Mouse (Mus musculus) ES-Bruce4 (cell line): ENCODE data around the gene Cd109. TPM values are rescaled to one million over a fixed set of nuclear protein-coding genes. Genes with fewer than 3 reads are reported as not detected.

Experiments used
- H3K27ac ChIP-seq: 2 replicates; pipeline ENCODE4 v1.5.1; 2012; ENCODE audit warnings: low read length, inconsistent platforms; ENCODE audit not compliant: insufficient read depth
- H3K27me3 ChIP-seq: 2 replicates; pipeline ENCODE4 v1.6.1; 2012; ENCODE audit warnings: mild to moderate bottlenecking, low read length, inconsistent platforms; ENCODE audit not compliant: control insufficient read depth, poor library complexity, insufficient read depth, severe bottlenecking
- H3K36me3 ChIP-seq: 2 replicates; pipeline ENCODE4 v1.6.1; 2012; ENCODE audit warnings: inconsistent platforms, mild to moderate bottlenecking, low read length, moderate library complexity; ENCODE audit not compliant: control insufficient read depth, poor library complexity, insufficient read depth, severe bottlenecking
- H3K4me1 ChIP-seq: one replicate; pipeline ENCODE4 v1.8.1; 2011; ENCODE audit warnings: low read length; ENCODE audit not compliant: control insufficient read depth, insufficient read depth
- H3K4me3 ChIP-seq: 2 replicates; pipeline ENCODE4 v1.5.1; 2011; ENCODE audit warnings: low read depth, mild to moderate bottlenecking, low read length
- H3K9ac ChIP-seq: 2 replicates; pipeline ENCODE4 v1.6.1; 2012; ENCODE audit warnings: low read depth, mild to moderate bottlenecking, inconsistent platforms; ENCODE audit not compliant: poor library complexity, severe bottlenecking
- H3K9me3 ChIP-seq: replicated peaks from 2 replicates; pipeline ENCODE4 v1.6.1; 2012; ENCODE audit warnings: mild to moderate bottlenecking, low read length, inconsistent platforms; ENCODE audit not compliant: control insufficient read depth, poor library complexity, insufficient read depth, severe bottlenecking
- CTCF ChIP-seq: IDR thresholded peaks from one replicate; pipeline ENCODE4 v1.8.1; 2011; ENCODE audit warnings: low read depth, low read length
- EP300 ChIP-seq: IDR thresholded peaks from 2 replicates; pipeline ENCODE4 v1.6.1; 2011; ENCODE audit warnings: low read depth, low read length; ENCODE audit not compliant: insufficient read depth
- POLR2A ChIP-seq: IDR thresholded peaks from one replicate; pipeline ENCODE4 v1.8.1; 2011; ENCODE audit warnings: low read length; ENCODE audit not compliant: insufficient read depth
- polyA plus RNA-seq: library from polyadenylated mRNA; stranded (reverse); fragments of >200 nt; gene quantifications from 2 replicates; pipeline ENCODE4 v1.2.4, GENCODE M21; 2011; ENCODE audit warnings: low read depth; ENCODE audit not compliant: missing spikeins, insufficient read depth, insufficient read length

The Cd109 gene
- polyA plus RNA-seq, 1 experiment = 5.7 TPM

GRCm38 (mm10) chr9:78648641-78649040 is 33.3 kb downstream of the Cd109 start:
- Histone ChIP-seq H3K27ac (no peak overlapping the region), H3K9me3 (no peaks in the 10 kb centered on the region), H3K9ac (no peak overlapping the region), H3K4me1 (no peaks in the 10 kb centered on the region), H3K4me3 (no peak overlapping the region), H3K36me3 (no peaks in the 10 kb centered on the region), H3K27me3 (no peaks in the 10 kb centered on the region)
- no peak for TF ChIP-seq CTCF
- TF ChIP-seq POLR2A = no peak

- Histone ChIP-seq H3K36me3 (no peaks in the 10 kb centered on the region), H3K4me3 (no peak overlapping the region), H3K27me3 (no peaks in the 10 kb centered on the region), H3K27ac (no peak overlapping the region), H3K9me3 (no peaks in the 10 kb centered on the region), H3K4me1 (no peaks in the 10 kb centered on the region), H3K9ac (no peak overlapping the region)
- no peak for TF ChIP-seq EP300
- TF ChIP-seq POLR2A = no peak
- TF ChIP-seq CTCF = no peak
Observed at GRCm38 (mm10) chr9:78649398-78649797, 34.1 kb downstream of the Cd109 start.

GRCm38 (mm10) chr9:78657564-78657963 is 42.2 kb downstream of the Cd109 start:
- no peaks in the 10 kb centered on the region for H3K36me3 ChIP-seq
- no peaks in the 10 kb centered on the region for H3K4me1 ChIP-seq
- no peak overlapping the region for H3K4me3 ChIP-seq
- no peak overlapping the region for H3K9ac ChIP-seq
- no peak overlapping the region for H3K27ac ChIP-seq
- H3K9me3 ChIP-seq = no peaks in the 10 kb centered on the region
- TF ChIP-seq EP300 (no peak), CTCF (no peak), POLR2A (no peak)
- H3K27me3 ChIP-seq = no peaks in the 10 kb centered on the region

- TF ChIP-seq EP300 (no peak), POLR2A (no peak), CTCF (no peak)
- Histone ChIP-seq H3K9me3 (no peaks in the 10 kb centered on the region), H3K4me1 (no peaks in the 10 kb centered on the region), H3K27ac (no peak overlapping the region), H3K9ac (no peak overlapping the region), H3K36me3 (no peaks in the 10 kb centered on the region), H3K4me3 (no peak overlapping the region), H3K27me3 (no peaks in the 10 kb centered on the region)
Observed at GRCm38 (mm10) chr9:78671446-78671985, 56.2 kb downstream of the Cd109 start.

GRCm38 (mm10) chr9:78700691-78701090 is 85.3 kb downstream of the Cd109 start:
- Histone ChIP-seq H3K9ac (no peak overlapping the region), H3K36me3 (no peaks in the 10 kb centered on the region), H3K27me3 (no peaks in the 10 kb centered on the region), H3K4me3 (no peak overlapping the region), H3K27ac (no peak overlapping the region), H3K4me1 (no peaks in the 10 kb centered on the region), H3K9me3 (no peaks in the 10 kb centered on the region)
- peak; percentile 82 for TF ChIP-seq CTCF
- no peak for TF ChIP-seq EP300

GRCm38 (mm10) chr9:78702509-78703239 is 87.3 kb downstream of the Cd109 start:
- H3K9ac ChIP-seq = no peak overlapping the region
- TF ChIP-seq CTCF = no peak
- no peaks in the 10 kb centered on the region for H3K27me3 ChIP-seq
- no peak overlapping the region for H3K4me3 ChIP-seq
- no peaks in the 10 kb centered on the region for H3K36me3 ChIP-seq
- no peaks in the 10 kb centered on the region for H3K4me1 ChIP-seq
- no peak overlapping the region for H3K27ac ChIP-seq
- H3K9me3 ChIP-seq = no peaks in the 10 kb centered on the region
